Mouse (Mus musculus): ENCODE measurements at regions not wholly inside any gene's neighbourhood (a gene's known extent, or its start where the extent isn't known, plus 50 kb on each side); places are given as distances from the start of the nearest gene placed in this dataset.

DNA sequence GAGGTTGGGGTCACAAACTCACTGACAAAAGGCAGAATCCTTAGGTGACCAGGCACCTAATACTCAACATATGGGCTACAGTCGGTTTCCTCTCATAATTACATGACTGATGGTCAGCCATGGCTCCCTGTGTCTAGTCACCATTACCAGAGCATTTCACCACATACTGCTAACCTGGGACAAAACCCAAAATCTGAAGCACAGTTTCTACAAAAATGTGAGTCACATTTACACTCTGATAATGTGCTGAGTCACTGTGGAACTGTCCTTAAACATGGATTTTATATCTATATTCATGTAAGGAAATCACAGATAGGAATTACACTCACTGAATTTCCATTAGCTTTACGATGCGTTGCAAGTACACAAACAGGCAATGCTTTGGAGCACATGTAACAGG, 267.1 kb downstream of the Gm11361 start:
- H3K9ac ChIP-seq (ENCODE audit: low read depth, low read length, severe bottlenecking): no peak overlapping the region
- H3K4me2 ChIP-seq (replicated peaks; ENCODE audit: low read depth, low read length, severe bottlenecking): no peak overlapping the region
- H3K27me3 ChIP-seq (ENCODE audit: control insufficient read depth, insufficient read depth, low read length): no peaks in the 10 kb centered on the region
- no peak overlapping the region for H3K27ac ChIP-seq (replicated peaks; ENCODE audit: low read depth, low read length)
- WGBS: 92% methylated on average over 3 of the region's 3 CpGs
- no peak for ATAC-seq (ENCODE audit: low FRiP score, low read depth)
- no peak for DNase-seq (ENCODE audit: low spot score)
- H3K4me1 ChIP-seq (ENCODE audit: control insufficient read depth, insufficient read depth, low read length): peaks cover 6% of the 10 kb centered on the region; the same call in 1 of the 2 replicates
- H3K4me3 ChIP-seq (replicated peaks; ENCODE audit: low read length): no peak overlapping the region
- no peaks in the 10 kb centered on the region for H3K9me3 ChIP-seq (ENCODE audit: control insufficient read depth, low read length)
- no peaks in the 10 kb centered on the region for H3K36me3 ChIP-seq (ENCODE audit: control insufficient read depth, insufficient read depth, low read length)
- no peak for TF ChIP-seq POLR2A (IDR thresholded peaks at IDR 0.05; ENCODE audit: borderline replicate concordance, extremely low read depth, insufficient read depth, insufficient read length)

DNA sequence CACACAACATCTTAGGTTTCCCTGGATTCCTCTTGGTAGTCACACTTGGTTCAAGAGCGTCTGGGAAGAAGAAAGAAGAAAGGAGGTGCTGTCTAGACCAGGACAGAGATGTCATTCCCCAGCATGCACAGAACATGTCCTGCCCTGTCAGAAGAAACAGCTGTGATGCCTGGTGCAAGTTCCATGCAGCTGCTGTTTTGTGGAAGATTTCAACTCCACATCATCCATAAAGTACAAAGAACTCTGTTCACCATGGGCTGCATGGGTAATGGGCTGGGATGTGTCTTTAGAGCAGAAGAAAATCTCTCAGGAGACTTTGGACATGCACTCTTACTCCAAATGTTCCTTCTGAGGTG, 262.8 kb downstream of the Gm11361 start:
- Histone ChIP-seq H3K27me3 (ENCODE audit: control insufficient read depth, insufficient read depth, low read length) (no peaks in the 10 kb centered on the region), H3K27ac (replicated peaks; ENCODE audit: low read depth, low read length) (no peak overlapping the region), H3K4me3 (replicated peaks; ENCODE audit: low read length) (no peak overlapping the region), H3K9ac (ENCODE audit: low read depth, low read length, severe bottlenecking) (no peak overlapping the region), H3K9me3 (ENCODE audit: control insufficient read depth, low read length) (no peaks in the 10 kb centered on the region), H3K4me1 (ENCODE audit: control insufficient read depth, insufficient read depth, low read length) (peaks cover 6% of the 10 kb centered on the region; the same call in 1 of the 2 replicates), H3K36me3 (ENCODE audit: control insufficient read depth, insufficient read depth, low read length) (no peaks in the 10 kb centered on the region), H3K4me2 (replicated peaks; ENCODE audit: low read depth, low read length, severe bottlenecking) (no peak overlapping the region)
- 46% methylated on average over 1 of the region's 1 CpGs for WGBS
- no peak; the same call in 1 of the 2 replicates for ATAC-seq (ENCODE audit: low FRiP score, low read depth)
- no peak for TF ChIP-seq POLR2A (IDR thresholded peaks at IDR 0.05; ENCODE audit: borderline replicate concordance, extremely low read depth, insufficient read depth, insufficient read length)
- no peak for DNase-seq (ENCODE audit: low spot score)

DNA sequence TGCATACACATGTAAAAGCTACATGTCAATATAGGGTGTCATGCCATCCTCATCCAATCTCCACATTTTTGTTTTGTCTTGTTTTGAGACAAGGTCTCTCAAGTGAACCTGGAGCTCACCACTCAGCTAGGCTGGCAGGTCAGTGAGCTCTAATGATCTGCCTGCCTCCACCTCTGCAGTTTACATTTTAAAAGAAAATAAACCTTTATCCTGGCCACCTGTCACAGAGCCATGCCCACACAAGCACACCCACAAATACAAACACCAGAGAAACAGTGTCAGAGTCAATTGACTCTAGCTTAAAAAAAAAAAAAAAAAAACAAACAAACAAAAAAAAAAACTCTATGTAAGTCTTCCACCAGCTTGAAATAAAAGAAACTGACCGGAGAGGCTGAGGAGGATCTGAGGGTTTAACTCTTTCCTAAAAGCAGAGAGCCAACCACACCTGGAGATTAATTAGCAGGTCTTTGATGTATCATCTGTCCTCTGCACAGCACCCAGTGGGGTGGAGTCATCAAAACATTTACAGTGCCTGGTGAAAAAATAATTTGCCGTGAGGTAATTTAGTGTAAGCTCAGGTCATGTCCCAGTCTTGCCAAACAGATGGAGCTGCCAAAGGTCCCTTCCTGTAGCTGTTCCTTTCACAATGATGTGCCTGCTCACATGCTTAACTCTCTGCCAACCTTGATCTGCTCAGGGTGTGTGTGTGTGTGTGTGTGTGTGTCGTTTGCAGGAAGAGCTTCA, 262.2 kb downstream of the Gm11361 start:
- DNase-seq (ENCODE audit: low spot score) (no peak), ATAC-seq (ENCODE audit: low FRiP score, low read depth) (no peak)
- H3K4me2 ChIP-seq (replicated peaks; ENCODE audit: low read depth, low read length, severe bottlenecking): no peak overlapping the region
- no peaks in the 10 kb centered on the region for H3K27me3 ChIP-seq (ENCODE audit: control insufficient read depth, insufficient read depth, low read length)
- no peak overlapping the region for H3K4me3 ChIP-seq (replicated peaks; ENCODE audit: low read length)
- H3K9ac ChIP-seq (ENCODE audit: low read depth, low read length, severe bottlenecking): no peak overlapping the region
- H3K9me3 ChIP-seq (ENCODE audit: control insufficient read depth, low read length): no peaks in the 10 kb centered on the region
- no peak for TF ChIP-seq POLR2A (IDR thresholded peaks at IDR 0.05; ENCODE audit: borderline replicate concordance, extremely low read depth, insufficient read depth, insufficient read length)
- WGBS: 21% methylated on average over 3 of the region's 3 CpGs
- H3K27ac ChIP-seq (replicated peaks; ENCODE audit: low read depth, low read length): no peak overlapping the region
- H3K36me3 ChIP-seq (ENCODE audit: control insufficient read depth, insufficient read depth, low read length): no peaks in the 10 kb centered on the region
- H3K4me1 ChIP-seq (ENCODE audit: control insufficient read depth, insufficient read depth, low read length): peaks cover 6% of the 10 kb centered on the region; the same call in 1 of the 2 replicates

- Histone ChIP-seq H3K27ac (replicated peaks; ENCODE audit: low read depth, low read length) (no peak overlapping the region), H3K4me2 (replicated peaks; ENCODE audit: low read depth, low read length, severe bottlenecking) (no peak overlapping the region), H3K9ac (ENCODE audit: low read depth, low read length, severe bottlenecking) (no peak overlapping the region), H3K36me3 (ENCODE audit: control insufficient read depth, insufficient read depth, low read length) (no peaks in the 10 kb centered on the region), H3K4me1 (ENCODE audit: control insufficient read depth, insufficient read depth, low read length) (peaks cover 4% of the 10 kb centered on the region; the same call in 1 of the 2 replicates), H3K9me3 (ENCODE audit: control insufficient read depth, low read length) (no peaks in the 10 kb centered on the region), H3K4me3 (replicated peaks; ENCODE audit: low read length) (no peak overlapping the region), H3K27me3 (ENCODE audit: control insufficient read depth, insufficient read depth, low read length) (no peaks in the 10 kb centered on the region)
- no peak for DNase-seq (ENCODE audit: low spot score)
- ATAC-seq (ENCODE audit: low FRiP score, low read depth): no peak
- 66% methylated on average over 6 of the region's 6 CpGs for WGBS
- no peak for TF ChIP-seq POLR2A (IDR thresholded peaks at IDR 0.05; ENCODE audit: borderline replicate concordance, extremely low read depth, insufficient read depth, insufficient read length)
These were observed 259.8 kb downstream of the Gm11361 start for GRCm38 (mm10) chr13:28517161-28517560.

DNA sequence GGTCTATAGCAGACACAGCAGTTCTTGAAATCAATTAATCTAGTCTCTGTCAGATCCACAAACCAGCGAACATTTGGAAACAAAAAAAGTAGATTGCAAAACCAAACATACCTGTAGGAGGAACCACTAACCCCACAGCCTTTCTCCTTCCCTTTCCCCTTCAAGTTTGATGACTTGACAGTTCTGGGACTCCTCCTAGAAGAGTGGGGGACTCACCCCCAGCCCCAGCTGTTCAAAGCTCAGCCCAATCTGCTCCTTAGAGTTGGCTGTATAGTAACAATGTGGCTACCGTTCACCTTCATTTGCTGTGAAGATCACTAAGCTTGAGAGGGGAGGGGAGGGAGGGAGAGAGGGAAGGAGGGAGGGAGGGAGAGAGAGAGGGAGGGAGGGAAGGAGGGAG, 259.3 kb downstream of the Gm11361 start:
- ATAC-seq (ENCODE audit: low FRiP score, low read depth) (no peak), DNase-seq (ENCODE audit: low spot score) (no peak)
- WGBS: 63% methylated on average over 2 of the region's 2 CpGs
- no peak overlapping the region for H3K9ac ChIP-seq (ENCODE audit: low read depth, low read length, severe bottlenecking)
- H3K9me3 ChIP-seq (ENCODE audit: control insufficient read depth, low read length): no peaks in the 10 kb centered on the region
- no peaks in the 10 kb centered on the region for H3K36me3 ChIP-seq (ENCODE audit: control insufficient read depth, insufficient read depth, low read length)
- no peak overlapping the region for H3K27ac ChIP-seq (replicated peaks; ENCODE audit: low read depth, low read length)
- no peaks in the 10 kb centered on the region for H3K27me3 ChIP-seq (ENCODE audit: control insufficient read depth, insufficient read depth, low read length)
- no peak overlapping the region for H3K4me2 ChIP-seq (replicated peaks; ENCODE audit: low read depth, low read length, severe bottlenecking)
- H3K4me1 ChIP-seq (ENCODE audit: control insufficient read depth, insufficient read depth, low read length): peaks cover 2% of the 10 kb centered on the region; the same call in 1 of the 2 replicates
- H3K4me3 ChIP-seq (replicated peaks; ENCODE audit: low read length): no peak overlapping the region
- TF ChIP-seq POLR2A (IDR thresholded peaks at IDR 0.05; ENCODE audit: borderline replicate concordance, extremely low read depth, insufficient read depth, insufficient read length): no peak
